Mouse (Mus musculus) liver, postnatal 0 days (tissue): ENCODE measurements at regions not wholly inside any gene's neighbourhood (a gene's known extent, or its start where the extent isn't known, plus 50 kb on each side); places are given as distances from the start of the nearest gene placed in this dataset.

Source experiments
- CTCF ChIP-seq: sonication (generic); IDR thresholded peaks from 2 replicates; pipeline ENCODE4 v1.5.1; 2016; ENCODE audit warnings: antibody characterized with exemption, low read depth
- EP300 ChIP-seq: IDR thresholded peaks from 2 replicates; pipeline ENCODE4 v1.6.1; 2016; ENCODE audit warnings: antibody characterized with exemption, low read depth, mild to moderate bottlenecking

DNA sequence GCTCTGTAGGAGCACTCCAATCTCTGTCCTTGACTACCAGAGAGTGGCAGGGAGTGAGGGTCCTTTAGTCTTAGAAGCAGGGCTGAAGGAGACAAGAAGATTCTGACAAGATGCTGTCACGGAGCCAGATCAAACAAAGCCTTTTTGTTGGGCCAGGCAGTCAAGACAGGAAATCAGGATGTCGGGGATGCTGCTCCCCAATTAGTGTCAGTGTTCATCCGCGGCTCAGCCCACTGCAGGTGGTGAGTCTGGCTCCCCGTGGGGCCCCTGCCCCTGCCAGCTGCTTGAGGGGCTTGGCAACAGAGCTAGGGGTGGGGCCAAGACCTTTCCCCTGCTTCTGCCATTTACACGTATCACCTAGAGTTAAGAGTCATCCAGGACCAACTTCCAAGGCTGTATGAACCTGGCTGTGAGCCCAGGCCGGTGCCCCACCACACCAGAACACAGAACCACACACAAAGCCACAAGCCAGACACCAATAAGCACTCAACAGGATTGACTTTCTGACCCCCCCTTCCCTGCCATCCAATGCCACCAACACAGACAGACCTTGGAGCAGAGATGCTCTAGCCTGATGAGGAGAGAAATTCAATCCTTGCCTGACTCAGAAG is 137.5 kb downstream of the Cct6b start:
- TF ChIP-seq CTCF (no peak), EP300 (no peak)
